In genomic region chr17:8461568-8461967, GRCm38 (mm10) we compare ENCODE assay signal across 9 mouse cellular contexts. TPM values are rescaled to one million over a fixed set of nuclear protein-coding genes. Genes with fewer than 3 reads are reported as not detected.
DNase-seq lines count a peak whose midpoint lies in the region; ATAC-seq and TF ChIP-seq lines count a peak whose summit lies in the region.
"Had no signal": no experiment of that assay in that cellular context is flagged by ENCODE, and none has a peak within 500 bp of the region (broad histone marks: within the 10 kb centered on the region; RNA-seq: fewer than 3 reads in every experiment).

No protein-coding gene starts in this region.

- H3K4me2 ChIP-seq in embryonic facial prominence, embryonic 11.5 days (ENCODE audit: low read depth, low read length), result no peak overlapping the region
- H3K4me2 ChIP-seq in liver, postnatal 0 days (ENCODE audit: low read depth, low read length), result no peak overlapping the region
- H3K4me2 ChIP-seq: neural tube, embryonic 13.5 days had no signal

- no peak overlapping the region for H3K4me3 ChIP-seq in embryonic facial prominence, embryonic 11.5 days (ENCODE audit: low read depth, low read length)
- H3K4me3 ChIP-seq in liver, postnatal 0 days (ENCODE audit: low read depth, low read length), result no peak overlapping the region
- H3K4me3 ChIP-seq: neural tube, embryonic 13.5 days had no signal

- ATAC-seq in cerebellum, adult (ENCODE audit: insufficient number of reproducible peaks, low FRiP score, low TSS enrichment), result no peak
- ATAC-seq in embryonic facial prominence, embryonic 11.5 days (replicated peaks; ENCODE audit: insufficient number of reproducible peaks, low FRiP score, low TSS enrichment, low read depth), result no peak
- no peak for ATAC-seq in liver, postnatal 0 days

- H3K9ac ChIP-seq in embryonic facial prominence, embryonic 11.5 days (replicated peaks; ENCODE audit: low read length), result no peak overlapping the region
- no peak overlapping the region for H3K9ac ChIP-seq in liver, postnatal 0 days (replicated peaks)
- H3K9ac ChIP-seq: neural tube, embryonic 13.5 days had no signal

- peak; percentile 53 to 66 for DNase-seq in cerebellum, adult 18-20 months
- DNase-seq in left cerebral cortex, postnatal 10 days (ENCODE audit: extremely low spot score in 1 of 2, low spot score in 2 of 2), result peak; percentile 40 to 70
- DNase-seq in left cerebral cortex, adult 8-10 months (ENCODE audit: low spot score in 2 of 2), result no peak
- peak; percentile 36 for DNase-seq in T-cell, adult 2 months (ENCODE audit: low spot score)
- peak; percentile 66 for DNase-seq in embryonic facial prominence, embryonic 11.5 days (ENCODE audit: low spot score)
- peak; percentile 54 for DNase-seq in liver, postnatal 0 days
- DNase-seq in thymus, postnatal 14 days, result peak; percentile 55

- intact Hi-C loops in left cerebral cortex, postnatal 10 days (cut with DNase I), result loop anchor here (2.0 to 10.0 kb wide), 3 partner anchors 73 to 473 kb away; no protein-coding TSS in a partner anchor

- H3K27me3 ChIP-seq in embryonic facial prominence, embryonic 11.5 days (ENCODE audit: control insufficient read depth, insufficient read depth, low read length), result no peaks in the 10 kb centered on the region
- peaks cover 8% of the 10 kb centered on the region; the same call in 1 of the 2 replicates for H3K27me3 ChIP-seq in liver, postnatal 0 days (ENCODE audit: insufficient read depth, low read length)

- H3K36me3 ChIP-seq in embryonic facial prominence, embryonic 11.5 days (replicated peaks; ENCODE audit: control insufficient read depth, insufficient read depth, low read depth, low read length), result no peaks in the 10 kb centered on the region
- H3K36me3 ChIP-seq in liver, postnatal 0 days (replicated peaks; ENCODE audit: insufficient read depth, low read length), result no peaks in the 10 kb centered on the region
- H3K36me3 ChIP-seq: neural tube, embryonic 13.5 days had no signal

- TF ChIP-seq CTCF in liver, postnatal 0 days (IDR thresholded peaks at IDR 0.05; ENCODE audit: low read depth), result peak; percentile 68

- no peak for TF ChIP-seq EP300 in liver, postnatal 0 days (IDR thresholded peaks at IDR 0.05; ENCODE audit: low read depth)

- WGBS in embryonic facial prominence, embryonic 11.5 days, result 3% methylated on average over 4 of the region's 4 CpGs
- 4% methylated on average over 4 of the region's 4 CpGs for WGBS in liver, postnatal 0 days (ENCODE audit: insufficient replicate concordance)

- H3K9me3 ChIP-seq in embryonic facial prominence, embryonic 11.5 days (replicated peaks; ENCODE audit: control insufficient read depth, low read length), result no peaks in the 10 kb centered on the region
- no peaks in the 10 kb centered on the region for H3K9me3 ChIP-seq in liver, postnatal 0 days (ENCODE audit: low read length)
- H3K9me3 ChIP-seq: neural tube, embryonic 13.5 days had no signal

- no peaks in the 10 kb centered on the region for H3K4me1 ChIP-seq in embryonic facial prominence, embryonic 11.5 days (ENCODE audit: control insufficient read depth, insufficient read depth, low read length)
- no peaks in the 10 kb centered on the region for H3K4me1 ChIP-seq in liver, postnatal 0 days (ENCODE audit: insufficient read depth)

- H3K27ac ChIP-seq in embryonic facial prominence, embryonic 11.5 days (replicated peaks; ENCODE audit: low read depth, low read length), result no peak overlapping the region
- H3K27ac ChIP-seq in liver, postnatal 0 days (ENCODE audit: low read depth), result no peak overlapping the region
- H3K27ac ChIP-seq: neural tube, embryonic 13.5 days had no signal

RNA-seq across cellular contexts. Expression of gene T, which starts 27.3 kb away (rescaled TPM):
- total RNA-seq in left cerebral cortex, postnatal 10 days (2021), result under 1 TPM in 1 of 2 experiments, not detected in 1; 0.51 TPM
- total RNA-seq in left cerebral cortex, adult 8-10 months (2022), result not detected
- polyA plus RNA-seq in embryonic facial prominence, embryonic 11.5 days (2014; fragmentation: Nextera tagmentation; extraction: Ambion mirVana), result 0.27 and 0.50 TPM in 2 replicates
- not detected in 2 replicates for polyA plus RNA-seq in liver, postnatal 0 days (2015; fragmentation: Nextera tagmentation; extraction: Ambion mirVana)

Comparison
In these comparisons a context has a peak if more than half of its experiments do, and no peak if none do; other contexts are left out.
1. DNase-seq: peak in cerebellum, adult 18-20 months (2 of 2), left cerebral cortex, postnatal 10 days (2 of 2), T-cell, adult 2 months (single experiment), embryonic facial prominence, embryonic 11.5 days (single experiment), liver, postnatal 0 days (single experiment) and thymus, postnatal 14 days (single experiment); none in left cerebral cortex, adult 8-10 months (0 of 2).